Mouse (Mus musculus) bone marrow, adult 2 months (tissue): ENCODE data around the gene Shc4.

Experiments used
- CTCF ChIP-seq: fragments of 200-500 bp; IDR thresholded peaks from 2 replicates; pipeline ENCODE4 v1.5.1; 2011; ENCODE audit warnings: low read length, control low read depth; ENCODE audit not compliant: control insufficient read depth, insufficient read depth
- POLR2A ChIP-seq: fragments of 200-500 bp; IDR thresholded peaks from 2 replicates; pipeline ENCODE4 v1.6.1; 2011; ENCODE audit warnings: low read depth, mild to moderate bottlenecking, control low read depth, low read length, borderline replicate concordance; ENCODE audit not compliant: control insufficient read depth

DNA sequence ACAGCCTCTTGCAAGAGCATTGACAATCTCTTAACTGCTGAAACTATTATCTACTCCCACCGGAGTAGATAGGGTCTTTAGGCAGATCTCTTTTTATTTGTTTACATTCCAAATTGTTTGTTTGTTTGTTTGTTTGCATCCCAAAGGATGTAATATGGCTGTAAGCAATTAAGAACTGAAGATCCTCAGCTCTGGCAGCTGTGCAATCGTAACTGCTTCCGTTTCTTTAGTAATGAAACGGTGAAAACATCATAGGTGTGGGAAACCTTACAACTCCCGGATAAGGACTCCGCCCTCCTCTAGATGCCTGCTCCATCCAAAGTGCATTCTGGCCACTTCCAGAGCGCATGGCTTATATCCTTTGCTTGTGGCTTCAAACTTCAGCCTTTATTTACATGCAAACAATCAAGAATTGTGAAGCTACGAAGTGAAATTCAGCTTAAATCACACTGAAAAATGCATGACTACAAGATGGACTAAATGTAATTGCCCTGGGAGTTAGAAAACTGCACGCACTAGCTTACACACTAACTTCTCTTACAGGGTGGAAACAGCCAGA is 99.7 kb downstream of the Shc4 start:
- TF ChIP-seq CTCF, result no peak
- TF ChIP-seq POLR2A, result no peak
